Mouse (Mus musculus) layer of hippocampus, adult 9-11 months (tissue): ENCODE results near the gene Tmigd1.

Experiments used
- DNase-seq: peaks from one replicate; pipeline ENCODE4 v3.0.0; 2022

Tmigd1 gene

GRCm38 (mm10) chr11:76901579-76902361 is at the start of gene Tmigd1:
Tmigd1 (plus strand) TSS chr11:76902159.
- DNase-seq = no peak

GRCm38 (mm10) chr11:76854475-76855341 is 47.3 kb upstream of the Tmigd1 start:
- no peak for DNase-seq

- no peak for DNase-seq
These were observed 45.4 kb upstream of the Tmigd1 start for GRCm38 (mm10) chr11:76856601-76857000.

GRCm38 (mm10) chr11:76857111-76857510 is 44.8 kb upstream of the Tmigd1 start:
- no peak for DNase-seq

- no peak for DNase-seq
These were observed 43.2 kb upstream of the Tmigd1 start for GRCm38 (mm10) chr11:76858781-76859180.

- no peak for DNase-seq
These were observed 42.7 kb upstream of the Tmigd1 start for GRCm38 (mm10) chr11:76859261-76859660.

GRCm38 (mm10) chr11:76861185-76861584 is 40.8 kb upstream of the Tmigd1 start:
- no peak for DNase-seq

- no peak for DNase-seq
These were observed 29.3 kb upstream of the Tmigd1 start for GRCm38 (mm10) chr11:76872556-76873234.

GRCm38 (mm10) chr11:76873865-76874264 is 28.1 kb upstream of the Tmigd1 start:
- no peak for DNase-seq

GRCm38 (mm10) chr11:76874766-76875165 is 27.2 kb upstream of the Tmigd1 start:
- DNase-seq = no peak

GRCm38 (mm10) chr11:76879816-76880215 is 22.1 kb upstream of the Tmigd1 start:
- no peak for DNase-seq

GRCm38 (mm10) chr11:76884451-76884850 is 17.5 kb upstream of the Tmigd1 start:
- DNase-seq = no peak

- DNase-seq = peak; percentile 18
These were observed 12.4 kb upstream of the Tmigd1 start for GRCm38 (mm10) chr11:76889339-76890164.

GRCm38 (mm10) chr11:76891171-76891570 is 10.8 kb upstream of the Tmigd1 start:
- DNase-seq = no peak

GRCm38 (mm10) chr11:76891738-76892349 is 10.1 kb upstream of the Tmigd1 start:
- no peak for DNase-seq

- DNase-seq = no peak
These were observed 9.0 kb upstream of the Tmigd1 start for GRCm38 (mm10) chr11:76892972-76893371.

GRCm38 (mm10) chr11:76893570-76893969 is 8.4 kb upstream of the Tmigd1 start:
- DNase-seq = no peak

- peak; percentile 14 for DNase-seq
These were observed 7.7 kb upstream of the Tmigd1 start for GRCm38 (mm10) chr11:76894240-76894639.

GRCm38 (mm10) chr11:76896360-76896759 is 5.6 kb upstream of the Tmigd1 start:
- no peak for DNase-seq

- no peak for DNase-seq
These were observed 4.8 kb upstream of the Tmigd1 start for GRCm38 (mm10) chr11:76897126-76897525.

- DNase-seq = no peak
These were observed 4.1 kb upstream of the Tmigd1 start for GRCm38 (mm10) chr11:76897871-76898270.

- no peak for DNase-seq
These were observed 3.2 kb upstream of the Tmigd1 start for GRCm38 (mm10) chr11:76898751-76899150.
